ENCODE assay signal across 11 mouse cellular contexts in genomic region chr7:30251956-30252954, GRCm38 (mm10). TPM values are rescaled to one million over a fixed set of nuclear protein-coding genes. Genes with fewer than 3 reads are reported as not detected.
A peak's percentile ranks its signal among the peaks of the same experiment; 100 is the strongest.
DNase-seq lines count a peak whose midpoint lies in the region; ATAC-seq and TF ChIP-seq lines count a peak whose summit lies in the region.
"Had no signal": no experiment of that assay in that cellular context is flagged by ENCODE, and none has a peak within 500 bp of the region (broad histone marks: within the 10 kb centered on the region; RNA-seq: fewer than 3 reads in every experiment).

No protein-coding gene starts in this region.

- no peak overlapping the region for H3K4me2 ChIP-seq in liver, embryonic 11.5 days
- H3K4me2 ChIP-seq in stomach, postnatal 0 days (replicated peaks; ENCODE audit: low read depth): no peak overlapping the region
- H3K4me2 ChIP-seq: hindbrain, embryonic 12.5 days had no signal

- peak; percentile 61 for DNase-seq in liver, adult 2 months (ENCODE audit: extremely low read depth, low read depth, low spot score)
- no peak for DNase-seq in liver, embryonic 11.5 days (ENCODE audit: low spot score)
- DNase-seq in kidney, postnatal 36 days: peak; percentile 80 to 81
- peak; percentile 52 for DNase-seq in stomach, postnatal 0 days (ENCODE audit: low spot score)
- DNase-seq in layer of hippocampus, adult 8-10 months (ENCODE audit: low spot score in 2 of 2): no peak
- no peak for DNase-seq in cerebellum, postnatal 4 days (ENCODE audit: low spot score in 2 of 2)

- no peaks in the 10 kb centered on the region for H3K27me3 ChIP-seq in liver, adult 2 months (ENCODE audit: control insufficient read depth, insufficient read depth, low read length)
- no peaks in the 10 kb centered on the region for H3K27me3 ChIP-seq in liver, embryonic 11.5 days (replicated peaks; ENCODE audit: control insufficient read depth, insufficient read depth, low read length)
- H3K27me3 ChIP-seq in stomach, postnatal 0 days (ENCODE audit: control insufficient read depth, insufficient read depth, low read length): no peaks in the 10 kb centered on the region
- H3K27me3 ChIP-seq: hindbrain, embryonic 12.5 days had no signal

- no peaks in the 10 kb centered on the region for H3K9me3 ChIP-seq in liver, embryonic 11.5 days (ENCODE audit: control insufficient read depth, low read length)
- H3K9me3 ChIP-seq in stomach, postnatal 0 days (ENCODE audit: control insufficient read depth, low read length): no peaks in the 10 kb centered on the region
- H3K9me3 ChIP-seq: hindbrain, embryonic 12.5 days had no signal

- TF ChIP-seq EP300 in stomach, postnatal 0 days (optimal IDR thresholded peaks at IDR 0.05): no peak

- TF ChIP-seq CTCF in liver, adult 2 months (IDR thresholded peaks at IDR 0.05; ENCODE audit: low read depth, low read length): no peak
- no peak for TF ChIP-seq CTCF in stomach, postnatal 0 days (IDR thresholded peaks at IDR 0.05; ENCODE audit: low read depth)

- no peak overlapping the region for H3K9ac ChIP-seq in liver, adult 2 months (ENCODE audit: low read depth, low read length)
- no peak overlapping the region for H3K9ac ChIP-seq in liver, embryonic 11.5 days (ENCODE audit: low read depth, low read length)
- H3K9ac ChIP-seq in stomach, postnatal 0 days (ENCODE audit: low read length): no peak overlapping the region
- H3K9ac ChIP-seq: hindbrain, embryonic 12.5 days had no signal

- H3K4me3 ChIP-seq in liver, adult 2 months (ENCODE audit: insufficient read depth, low read depth, low read length): no peak overlapping the region
- no peak overlapping the region for H3K4me3 ChIP-seq in liver, embryonic 11.5 days (ENCODE audit: low read depth, low read length)
- H3K4me3 ChIP-seq in brown adipose tissue, adult 24 weeks (ENCODE audit: insufficient read depth, low read depth, low read length): peak overlapping the region; percentile 36
- H3K4me3 ChIP-seq in stomach, postnatal 0 days (ENCODE audit: low read depth, low read length): no peak overlapping the region
- H3K4me3 ChIP-seq: hindbrain, embryonic 12.5 days had no signal

- TF ChIP-seq POLR2A in liver, adult 2 months (IDR thresholded peaks at IDR 0.05; ENCODE audit: extremely low read depth, insufficient read depth, low read length): no peak

- 50% methylated on average over 12 of the region's 12 CpGs for WGBS in liver, adult 2 months
- 79% methylated on average over 12 of the region's 12 CpGs for WGBS in liver, embryonic 11.5 days
- WGBS in stomach, postnatal 0 days: 67% methylated on average over 12 of the region's 12 CpGs

- no peak for ATAC-seq in liver, embryonic 11.5 days (replicated peaks; ENCODE audit: low FRiP score)
- ATAC-seq in stomach, postnatal 0 days (ENCODE audit: low FRiP score, low TSS enrichment): peak; percentile 75

- H3K27ac ChIP-seq in liver, adult 2 months (replicated peaks; ENCODE audit: insufficient read depth, low read depth, low read length): peak overlapping the region; percentile 1; the same call in 1 of the 2 replicates
- no peak overlapping the region for H3K27ac ChIP-seq in liver, embryonic 11.5 days (ENCODE audit: low read depth, low read length)
- peak overlapping the region; percentile 82 for H3K27ac ChIP-seq in brown adipose tissue, adult 24 weeks (replicated peaks; ENCODE audit: low read depth, low read length)
- H3K27ac ChIP-seq in stomach, postnatal 0 days (replicated peaks): no peak overlapping the region
- H3K27ac ChIP-seq: hindbrain, embryonic 12.5 days had no signal

- H3K4me1 ChIP-seq in liver, adult 2 months (ENCODE audit: control insufficient read depth, insufficient read depth, low read length): peaks cover 5% of the 10 kb centered on the region
- no peaks in the 10 kb centered on the region for H3K4me1 ChIP-seq in liver, embryonic 11.5 days (replicated peaks; ENCODE audit: control insufficient read depth, insufficient read depth, low read length)
- H3K4me1 ChIP-seq in brown adipose tissue, adult 24 weeks (ENCODE audit: control insufficient read depth, insufficient read depth, insufficient read length, low read length): peaks cover 4% of the 10 kb centered on the region
- H3K4me1 ChIP-seq in stomach, postnatal 0 days (replicated peaks; ENCODE audit: control insufficient read depth, insufficient read depth): no peaks in the 10 kb centered on the region
- H3K4me1 ChIP-seq: hindbrain, embryonic 12.5 days had no signal

- H3K79me2 ChIP-seq in liver, adult 2 months (ENCODE audit: control insufficient read depth, insufficient read depth, low read length): no peaks in the 10 kb centered on the region

- no peaks in the 10 kb centered on the region for H3K36me3 ChIP-seq in liver, adult 2 months (ENCODE audit: control insufficient read depth, insufficient read depth, low read length)
- H3K36me3 ChIP-seq in liver, embryonic 11.5 days (ENCODE audit: control insufficient read depth, insufficient read depth, low read length): peaks cover 6% of the 10 kb centered on the region; the same call in 1 of the 2 replicates
- H3K36me3 ChIP-seq in stomach, postnatal 0 days (ENCODE audit: control insufficient read depth, insufficient read depth, low read length): no peaks in the 10 kb centered on the region

RNA-seq across cellular contexts. Expression of gene Ovol3, which starts 16.7 kb away (rescaled TPM):
- total RNA-seq in liver, adult 2 months (2014; rRNA removed): not detected in 2 replicates
- 0.94 and 1.0 TPM in 2 replicates for polyA plus RNA-seq in liver, adult 2 months (2012; rRNA removed)
- polyA plus RNA-seq in liver, embryonic 11.5 days (2014; fragmentation: Nextera tagmentation; extraction: Ambion mirVana): not detected in 2 replicates
- not detected in 2 replicates for polyA plus RNA-seq in brown adipose tissue, adult 24 weeks (2012; ENCODE audit: insufficient read depth, insufficient read length, missing spikeins)
- not detected in 2 replicates for polyA plus RNA-seq in stomach, postnatal 0 days (2015; fragmentation: Nextera tagmentation; extraction: Ambion mirVana)
- not detected for total RNA-seq in layer of hippocampus, adult 8-10 months (2022)
- total RNA-seq: ES-E14; left cerebral cortex, postnatal 10 days; neutrophil, adult 5-6 weeks had no signal
- polyA plus RNA-seq: hindbrain, embryonic 12.5 days had no signal

RNA-seq across cellular contexts. Expression of gene Tbcb, which starts 20.2 kb away (rescaled TPM):
- 32.3 and 32.5 TPM in 2 replicates for total RNA-seq in liver, adult 2 months (2014; rRNA removed)
- polyA plus RNA-seq in liver, adult 2 months (2012; rRNA removed): 21.5 and 22.1 TPM in 2 replicates
- polyA plus RNA-seq in liver, embryonic 11.5 days (2014; fragmentation: Nextera tagmentation; extraction: Ambion mirVana): 124 and 126 TPM in 2 replicates
- 62.8 and 71.2 TPM in 2 replicates for polyA plus RNA-seq in brown adipose tissue, adult 24 weeks (2012; ENCODE audit: insufficient read depth, insufficient read length, missing spikeins)
- 149 and 153 TPM in 2 replicates for polyA plus RNA-seq in stomach, postnatal 0 days (2015; fragmentation: Nextera tagmentation; extraction: Ambion mirVana)
- total RNA-seq in layer of hippocampus, adult 8-10 months (2022): 100 to 1,000 TPM; 110 to 130 (median 118) TPM

RNA-seq across cellular contexts. Expression of gene Polr2i, which starts 20.5 kb away (rescaled TPM):
- 57.1 and 68.6 TPM in 2 replicates for total RNA-seq in liver, adult 2 months (2014; rRNA removed)
- 99.9 and 109 TPM in 2 replicates for polyA plus RNA-seq in liver, adult 2 months (2012; rRNA removed)
- 109 and 129 TPM in 2 replicates for polyA plus RNA-seq in liver, embryonic 11.5 days (2014; fragmentation: Nextera tagmentation; extraction: Ambion mirVana)
- polyA plus RNA-seq in brown adipose tissue, adult 24 weeks (2012; ENCODE audit: insufficient read depth, insufficient read length, missing spikeins): 93.0 and 113 TPM in 2 replicates
- polyA plus RNA-seq in stomach, postnatal 0 days (2015; fragmentation: Nextera tagmentation; extraction: Ambion mirVana): 98.2 and 106 TPM in 2 replicates
- 10 to 100 TPM; 49.2 to 52.5 (median 49.3) TPM for total RNA-seq in layer of hippocampus, adult 8-10 months (2022)

RNA-seq across cellular contexts. Expression of gene Thap8, which starts 27.6 kb away (rescaled TPM):
- total RNA-seq in liver, adult 2 months (2014; rRNA removed): not detected in 2 replicates
- not detected in 2 replicates for polyA plus RNA-seq in liver, adult 2 months (2012; rRNA removed)
- polyA plus RNA-seq in liver, embryonic 11.5 days (2014; fragmentation: Nextera tagmentation; extraction: Ambion mirVana): not detected in 2 replicates
- 0.83 TPM in 1 of 2 replicates, not detected in the other for polyA plus RNA-seq in brown adipose tissue, adult 24 weeks (2012; ENCODE audit: insufficient read depth, insufficient read length, missing spikeins)
- 0.38 and 0.44 TPM in 2 replicates for polyA plus RNA-seq in stomach, postnatal 0 days (2015; fragmentation: Nextera tagmentation; extraction: Ambion mirVana)
- under 1 TPM in 2 of 4 experiments, not detected in 2; 0.41 to 0.77 TPM for total RNA-seq in layer of hippocampus, adult 8-10 months (2022)
- total RNA-seq: neutrophil, adult 5-6 weeks had no signal

RNA-seq across cellular contexts. Expression of gene Wdr62, which starts 28.0 kb away (rescaled TPM):
- total RNA-seq in liver, adult 2 months (2014; rRNA removed): 0.55 and 0.81 TPM in 2 replicates
- 4.8 and 5.9 TPM in 2 replicates for polyA plus RNA-seq in liver, adult 2 months (2012; rRNA removed)
- polyA plus RNA-seq in liver, embryonic 11.5 days (2014; fragmentation: Nextera tagmentation; extraction: Ambion mirVana): 15.3 and 16.0 TPM in 2 replicates
- 3.2 and 4.6 TPM in 2 replicates for polyA plus RNA-seq in brown adipose tissue, adult 24 weeks (2012; ENCODE audit: insufficient read depth, insufficient read length, missing spikeins)
- 2.4 TPM in 2 replicates for polyA plus RNA-seq in stomach, postnatal 0 days (2015; fragmentation: Nextera tagmentation; extraction: Ambion mirVana)
- 1 to 10 TPM; 1.1 to 3.4 (median 2.4) TPM for total RNA-seq in layer of hippocampus, adult 8-10 months (2022)

Comparison
In these comparisons a context has a peak if more than half of its experiments do, and no peak if none do; other contexts are left out.
1. DNase-seq: peak in liver, adult 2 months (single experiment), kidney, postnatal 36 days (2 of 2) and stomach, postnatal 0 days (single experiment); none in liver, embryonic 11.5 days (single experiment), layer of hippocampus, adult 8-10 months (0 of 2) and cerebellum, postnatal 4 days (0 of 2).
2. H3K27ac ChIP-seq: peak in liver, adult 2 months (single experiment) and brown adipose tissue, adult 24 weeks (single experiment); none in liver, embryonic 11.5 days (single experiment) and stomach, postnatal 0 days (single experiment).